Mouse (Mus musculus) heart, postnatal 0 days (tissue): Measurements from ENCODE around the gene Smarca2.

Source experiments
- CTCF ChIP-seq: IDR thresholded peaks from 2 replicates; pipeline ENCODE4 v1.5.1; 2016; ENCODE audit warnings: antibody characterized with exemption, control low read depth, low read depth
- EP300 ChIP-seq: IDR thresholded peaks from 2 replicates; pipeline ENCODE4 v1.6.1; 2016; ENCODE audit warnings: antibody characterized with exemption, low read depth

GRCm38 (mm10) chr19:26709095-26709494 is 104.2 kb downstream of the Smarca2 start:
- TF ChIP-seq CTCF = no peak
- TF ChIP-seq EP300 = no peak
